Mouse (Mus musculus): ENCODE measurements at regions not wholly inside any gene's neighbourhood (a gene's known extent, or its start where the extent isn't known, plus 50 kb on each side); places are given as distances from the start of the nearest gene placed in this dataset.

- Histone ChIP-seq H3K36me3 (ENCODE audit: control insufficient read depth, insufficient read depth, low read length) (no peaks in the 10 kb centered on the region), H3K27me3 (replicated peaks; ENCODE audit: control insufficient read depth, insufficient read depth, low read length) (no peaks in the 10 kb centered on the region), H3K9me3 (ENCODE audit: control insufficient read depth, low read length) (no peaks in the 10 kb centered on the region), H3K4me1 (ENCODE audit: control insufficient read depth, insufficient read depth, low read length) (peaks cover 19% of the 10 kb centered on the region), H3K4me3 (ENCODE audit: low read depth, low read length) (no peak overlapping the region), H3K27ac (replicated peaks; ENCODE audit: low read depth, low read length) (no peak overlapping the region), H3K4me2 (ENCODE audit: low read depth, low read length) (no peak overlapping the region), H3K9ac (ENCODE audit: low read depth, low read length) (no peak overlapping the region)
- DNase-seq (ENCODE audit: low spot score): no peak
- 28% methylated on average over 4 of the region's 4 CpGs for WGBS
- ATAC-seq (ENCODE audit: low read depth): no peak
Observed at GRCm38 (mm10) chr13:97432627-97433026, 191.7 kb downstream of the Enc1 start.

GRCm38 (mm10) chr13:97430885-97431284 lies 190.0 kb downstream of the Enc1 start:
- no peak overlapping the region for H3K4me2 ChIP-seq (ENCODE audit: low read depth, low read length)
- no peak overlapping the region for H3K27ac ChIP-seq (replicated peaks; ENCODE audit: low read depth, low read length)
- H3K27me3 ChIP-seq (replicated peaks; ENCODE audit: control insufficient read depth, insufficient read depth, low read length): no peaks in the 10 kb centered on the region
- 57% methylated on average over 2 of the region's 2 CpGs for WGBS
- DNase-seq (ENCODE audit: low spot score) (no peak), ATAC-seq (ENCODE audit: low read depth) (no peak)
- H3K4me3 ChIP-seq (ENCODE audit: low read depth, low read length): no peak overlapping the region
- no peak overlapping the region for H3K9ac ChIP-seq (ENCODE audit: low read depth, low read length)
- no peaks in the 10 kb centered on the region for H3K36me3 ChIP-seq (ENCODE audit: control insufficient read depth, insufficient read depth, low read length)
- peaks cover 12% of the 10 kb centered on the region for H3K4me1 ChIP-seq (ENCODE audit: control insufficient read depth, insufficient read depth, low read length)
- H3K9me3 ChIP-seq (ENCODE audit: control insufficient read depth, low read length): no peaks in the 10 kb centered on the region

GRCm38 (mm10) chr13:97428163-97428562 lies 187.3 kb downstream of the Enc1 start:
- H3K4me2 ChIP-seq (ENCODE audit: low read depth, low read length): no peak overlapping the region
- H3K27me3 ChIP-seq (replicated peaks; ENCODE audit: control insufficient read depth, insufficient read depth, low read length): no peaks in the 10 kb centered on the region
- no peaks in the 10 kb centered on the region for H3K9me3 ChIP-seq (ENCODE audit: control insufficient read depth, low read length)
- DNase-seq (ENCODE audit: low spot score) (no peak), ATAC-seq (ENCODE audit: low read depth) (no peak)
- H3K4me3 ChIP-seq (ENCODE audit: low read depth, low read length): no peak overlapping the region
- H3K27ac ChIP-seq (replicated peaks; ENCODE audit: low read depth, low read length): no peak overlapping the region
- no peak overlapping the region for H3K9ac ChIP-seq (ENCODE audit: low read depth, low read length)
- H3K4me1 ChIP-seq (ENCODE audit: control insufficient read depth, insufficient read depth, low read length): peaks cover 7% of the 10 kb centered on the region; the same call in 1 of the 2 replicates
- H3K36me3 ChIP-seq (ENCODE audit: control insufficient read depth, insufficient read depth, low read length): no peaks in the 10 kb centered on the region
- 41% methylated on average over 6 of the region's 6 CpGs for WGBS

GRCm38 (mm10) chr13:97427537-97427936 lies 186.6 kb downstream of the Enc1 start:
- Histone ChIP-seq H3K4me3 (ENCODE audit: low read depth, low read length) (no peak overlapping the region), H3K27me3 (replicated peaks; ENCODE audit: control insufficient read depth, insufficient read depth, low read length) (no peaks in the 10 kb centered on the region), H3K4me1 (ENCODE audit: control insufficient read depth, insufficient read depth, low read length) (peaks cover 7% of the 10 kb centered on the region; the same call in 1 of the 2 replicates), H3K36me3 (ENCODE audit: control insufficient read depth, insufficient read depth, low read length) (no peaks in the 10 kb centered on the region), H3K9ac (ENCODE audit: low read depth, low read length) (no peak overlapping the region), H3K9me3 (ENCODE audit: control insufficient read depth, low read length) (no peaks in the 10 kb centered on the region), H3K27ac (replicated peaks; ENCODE audit: low read depth, low read length) (no peak overlapping the region), H3K4me2 (ENCODE audit: low read depth, low read length) (no peak overlapping the region)
- DNase-seq (ENCODE audit: low spot score) (no peak), ATAC-seq (ENCODE audit: low read depth) (no peak)
- 74% methylated on average over 4 of the region's 4 CpGs for WGBS

- Histone ChIP-seq H3K27ac (replicated peaks; ENCODE audit: low read depth, low read length) (no peak overlapping the region), H3K9me3 (ENCODE audit: control insufficient read depth, low read length) (no peaks in the 10 kb centered on the region), H3K9ac (ENCODE audit: low read depth, low read length) (no peak overlapping the region), H3K4me2 (ENCODE audit: low read depth, low read length) (no peak overlapping the region), H3K4me3 (ENCODE audit: low read depth, low read length) (no peak overlapping the region), H3K4me1 (ENCODE audit: control insufficient read depth, insufficient read depth, low read length) (peaks cover 11% of the 10 kb centered on the region; the same call in 1 of the 2 replicates), H3K27me3 (replicated peaks; ENCODE audit: control insufficient read depth, insufficient read depth, low read length) (no peaks in the 10 kb centered on the region), H3K36me3 (ENCODE audit: control insufficient read depth, insufficient read depth, low read length) (no peaks in the 10 kb centered on the region)
- WGBS: 83% methylated on average over 9 of the region's 9 CpGs
- ATAC-seq (ENCODE audit: low read depth) (no peak), DNase-seq (ENCODE audit: low spot score) (no peak)
Observed at GRCm38 (mm10) chr13:97425731-97426130, 184.8 kb downstream of the Enc1 start.

GRCm38 (mm10) chr13:97423911-97424310 lies 183.0 kb downstream of the Enc1 start:
- no peaks in the 10 kb centered on the region for H3K9me3 ChIP-seq (ENCODE audit: control insufficient read depth, low read length)
- H3K4me1 ChIP-seq (ENCODE audit: control insufficient read depth, insufficient read depth, low read length): peaks cover 11% of the 10 kb centered on the region; the same call in 1 of the 2 replicates
- no peak overlapping the region for H3K4me2 ChIP-seq (ENCODE audit: low read depth, low read length)
- peak; percentile 83 for DNase-seq (ENCODE audit: low spot score)
- 35% methylated on average over 6 of the region's 6 CpGs for WGBS
- no peaks in the 10 kb centered on the region for H3K36me3 ChIP-seq (ENCODE audit: control insufficient read depth, insufficient read depth, low read length)
- no peak overlapping the region for H3K9ac ChIP-seq (ENCODE audit: low read depth, low read length)
- H3K27me3 ChIP-seq (replicated peaks; ENCODE audit: control insufficient read depth, insufficient read depth, low read length): no peaks in the 10 kb centered on the region
- H3K27ac ChIP-seq (replicated peaks; ENCODE audit: low read depth, low read length): no peak overlapping the region
- no peak overlapping the region for H3K4me3 ChIP-seq (ENCODE audit: low read depth, low read length)
- ATAC-seq (ENCODE audit: low read depth): no peak; the same call in 1 of the 2 replicates

GRCm38 (mm10) chr13:97423298-97423817 lies 182.5 kb downstream of the Enc1 start:
- WGBS: 68% methylated on average over 5 of the region's 5 CpGs
- ATAC-seq (ENCODE audit: low read depth) (no peak), DNase-seq (ENCODE audit: low spot score) (no peak)
- Histone ChIP-seq H3K27ac (replicated peaks; ENCODE audit: low read depth, low read length) (0 out of 2 replicates have a peak overlapping the region, but pooled peaks have one; percentile 28), H3K36me3 (ENCODE audit: control insufficient read depth, insufficient read depth, low read length) (no peaks in the 10 kb centered on the region), H3K4me3 (ENCODE audit: low read depth, low read length) (no peak overlapping the region), H3K4me1 (ENCODE audit: control insufficient read depth, insufficient read depth, low read length) (peaks cover 15% of the 10 kb centered on the region; the same call in 1 of the 2 replicates), H3K4me2 (ENCODE audit: low read depth, low read length) (no peak overlapping the region), H3K9me3 (ENCODE audit: control insufficient read depth, low read length) (no peaks in the 10 kb centered on the region), H3K9ac (ENCODE audit: low read depth, low read length) (no peak overlapping the region), H3K27me3 (replicated peaks; ENCODE audit: control insufficient read depth, insufficient read depth, low read length) (no peaks in the 10 kb centered on the region)

GRCm38 (mm10) chr13:97422897-97423296 lies 182.0 kb downstream of the Enc1 start:
- no peak overlapping the region for H3K4me2 ChIP-seq (ENCODE audit: low read depth, low read length)
- H3K4me1 ChIP-seq (ENCODE audit: control insufficient read depth, insufficient read depth, low read length): peaks cover 17% of the 10 kb centered on the region; the same call in 1 of the 2 replicates
- H3K4me3 ChIP-seq (ENCODE audit: low read depth, low read length): no peak overlapping the region
- no peaks in the 10 kb centered on the region for H3K9me3 ChIP-seq (ENCODE audit: control insufficient read depth, low read length)
- no peaks in the 10 kb centered on the region for H3K27me3 ChIP-seq (replicated peaks; ENCODE audit: control insufficient read depth, insufficient read depth, low read length)
- H3K27ac ChIP-seq (replicated peaks; ENCODE audit: low read depth, low read length): no peak overlapping the region
- WGBS: 76% methylated on average over 7 of the region's 7 CpGs
- ATAC-seq (ENCODE audit: low read depth) (no peak), DNase-seq (ENCODE audit: low spot score) (no peak)
- no peaks in the 10 kb centered on the region for H3K36me3 ChIP-seq (ENCODE audit: control insufficient read depth, insufficient read depth, low read length)
- no peak overlapping the region for H3K9ac ChIP-seq (ENCODE audit: low read depth, low read length)

- ATAC-seq (ENCODE audit: low read depth) (no peak), DNase-seq (ENCODE audit: low spot score) (no peak)
- no peaks in the 10 kb centered on the region for H3K36me3 ChIP-seq (ENCODE audit: control insufficient read depth, insufficient read depth, low read length)
Observed at GRCm38 (mm10) chr13:97421831-97422230, 180.9 kb downstream of the Enc1 start.

More at GRCm38 (mm10) chr13:97421831-97422230, 180.9 kb downstream of the Enc1 start:
- no peak overlapping the region for H3K9ac ChIP-seq (ENCODE audit: low read depth, low read length)
- H3K4me1 ChIP-seq (ENCODE audit: control insufficient read depth, insufficient read depth, low read length): peaks cover 17% of the 10 kb centered on the region; the same call in 1 of the 2 replicates
- H3K27ac ChIP-seq (replicated peaks; ENCODE audit: low read depth, low read length): no peak overlapping the region
- WGBS: 83% methylated on average over 3 of the region's 3 CpGs
- H3K27me3 ChIP-seq (replicated peaks; ENCODE audit: control insufficient read depth, insufficient read depth, low read length): no peaks in the 10 kb centered on the region
- no peaks in the 10 kb centered on the region for H3K9me3 ChIP-seq (ENCODE audit: control insufficient read depth, low read length)
- H3K4me2 ChIP-seq (ENCODE audit: low read depth, low read length): no peak overlapping the region
- no peak overlapping the region for H3K4me3 ChIP-seq (ENCODE audit: low read depth, low read length)

Measured in embryonic facial prominence, embryonic 14.5 days (tissue).